Mouse (Mus musculus): ENCODE results near the gene Abca6. TPM values are rescaled to one million over a fixed set of nuclear protein-coding genes. Genes with fewer than 3 reads are reported as not detected.

Abca6 gene
- polyA plus RNA-seq (2012; rRNA removed), result 0.62 and 1.1 TPM in 2 replicates

- Histone ChIP-seq H3K4me3 (replicated peaks; ENCODE audit: insufficient read depth, low read depth, low read length) (no peak within 1 kb of the TSS), H3K4me1 (ENCODE audit: control insufficient read depth, insufficient read depth, low read length) (no peaks in the 10 kb centered on the region), H3K27me3 (ENCODE audit: control insufficient read depth, insufficient read depth, low read length) (no peaks in the 10 kb centered on the region), H3K27ac (ENCODE audit: insufficient read depth, low read length) (no peak within 1 kb of the TSS)
- WGBS, result 7% methylated on average over 8 of the region's 8 CpGs
- no peak for DNase-seq
- TF ChIP-seq CTCF (IDR thresholded peaks at IDR 0.05; ENCODE audit: borderline replicate concordance, insufficient read depth, low read depth, low read length) (no peak), POLR2A (IDR thresholded peaks at IDR 0.05; ENCODE audit: borderline replicate concordance, insufficient read depth, low read length) (no peak)
Measured at GRCm38 (mm10) chr11:110251534-110251933, at the start of gene Abca6. Abca6 (minus strand) TSS chr11:110251776.

- no peaks in the 10 kb centered on the region for H3K4me1 ChIP-seq (ENCODE audit: control insufficient read depth, insufficient read depth, low read length)
- no peak for TF ChIP-seq CTCF (IDR thresholded peaks at IDR 0.05; ENCODE audit: borderline replicate concordance, insufficient read depth, low read depth, low read length)
- TF ChIP-seq POLR2A (IDR thresholded peaks at IDR 0.05; ENCODE audit: borderline replicate concordance, insufficient read depth, low read length), result no peak
- no peak for DNase-seq
- no peak overlapping the region for H3K27ac ChIP-seq (ENCODE audit: insufficient read depth, low read length)
- no peaks in the 10 kb centered on the region for H3K27me3 ChIP-seq (ENCODE audit: control insufficient read depth, insufficient read depth, low read length)
- WGBS, result 65% methylated on average over 13 of the region's 13 CpGs
- no peak overlapping the region for H3K4me3 ChIP-seq (replicated peaks; ENCODE audit: insufficient read depth, low read depth, low read length)
Measured at GRCm38 (mm10) chr11:110297917-110298533, 46.4 kb upstream of the Abca6 start.

- no peak overlapping the region for H3K27ac ChIP-seq (ENCODE audit: insufficient read depth, low read length)
Measured at GRCm38 (mm10) chr11:110290586-110290985, 39.0 kb upstream of the Abca6 start.

DNA sequence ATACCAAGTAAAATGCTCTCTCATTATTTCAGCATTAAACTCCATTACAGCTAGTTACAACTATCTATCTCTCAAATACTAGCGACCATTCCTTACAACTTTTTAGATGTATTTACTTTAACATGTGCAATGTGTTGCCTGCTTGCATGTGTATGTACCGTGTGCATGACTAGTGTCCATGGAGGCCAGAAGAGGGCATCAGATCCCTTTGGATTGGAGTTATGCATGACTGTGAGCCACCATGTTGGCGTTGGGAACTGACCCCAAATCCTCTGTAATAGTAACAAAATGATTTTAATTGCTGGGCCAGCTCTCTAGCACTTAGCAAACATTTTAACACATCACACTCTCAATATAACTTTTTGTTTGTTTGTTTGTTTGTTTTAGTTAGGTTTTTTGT is 36.8 kb upstream of the Abca6 start:
- TF ChIP-seq CTCF (IDR thresholded peaks at IDR 0.05; ENCODE audit: borderline replicate concordance, insufficient read depth, low read depth, low read length) (no peak), POLR2A (IDR thresholded peaks at IDR 0.05; ENCODE audit: borderline replicate concordance, insufficient read depth, low read length) (no peak)
- WGBS, result 99% methylated on average over 3 of the region's 3 CpGs

More at GRCm38 (mm10) chr11:110290586-110290985, 39.0 kb upstream of the Abca6 start:
- Histone ChIP-seq H3K27me3 (ENCODE audit: control insufficient read depth, insufficient read depth, low read length) (no peaks in the 10 kb centered on the region), H3K4me3 (replicated peaks; ENCODE audit: insufficient read depth, low read depth, low read length) (no peak overlapping the region), H3K4me1 (ENCODE audit: control insufficient read depth, insufficient read depth, low read length) (peaks cover 7% of the 10 kb centered on the region; the same call in 1 of the 2 replicates)
- TF ChIP-seq POLR2A (IDR thresholded peaks at IDR 0.05; ENCODE audit: borderline replicate concordance, insufficient read depth, low read length) (no peak), CTCF (IDR thresholded peaks at IDR 0.05; ENCODE audit: borderline replicate concordance, insufficient read depth, low read depth, low read length) (no peak)
- no peak for DNase-seq
- 69% methylated on average over 2 of the region's 2 CpGs for WGBS

DNA sequence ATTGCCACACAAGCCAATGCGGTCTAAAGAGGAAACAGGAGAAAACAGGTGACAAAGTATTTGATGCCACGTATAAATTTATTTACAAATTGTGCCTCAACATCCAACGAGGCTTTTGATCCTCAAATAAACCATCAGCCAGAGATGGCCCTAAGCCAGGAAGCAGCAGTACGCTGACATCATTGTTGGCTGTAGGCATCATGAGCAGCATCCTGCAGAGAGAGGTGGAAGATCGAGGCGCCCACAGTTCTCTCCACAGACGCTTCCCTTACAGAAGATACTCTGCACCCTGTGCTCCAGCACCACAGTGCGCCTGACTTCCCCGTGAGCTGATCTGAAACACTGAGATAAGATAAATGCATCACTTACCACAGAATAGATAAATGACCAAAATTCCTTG is 36.1 kb upstream of the Abca6 start:
- Histone ChIP-seq H3K4me3 (replicated peaks; ENCODE audit: insufficient read depth, low read depth, low read length) (no peak overlapping the region), H3K27ac (ENCODE audit: insufficient read depth, low read length) (no peak overlapping the region), H3K4me1 (ENCODE audit: control insufficient read depth, insufficient read depth, low read length) (peaks cover 7% of the 10 kb centered on the region; the same call in 1 of the 2 replicates), H3K27me3 (ENCODE audit: control insufficient read depth, insufficient read depth, low read length) (no peaks in the 10 kb centered on the region)
- peak; percentile 63 to 71 for DNase-seq
- WGBS, result 14% methylated on average over 9 of the region's 9 CpGs
- no peak for TF ChIP-seq CTCF (IDR thresholded peaks at IDR 0.05; ENCODE audit: borderline replicate concordance, insufficient read depth, low read depth, low read length)
- TF ChIP-seq POLR2A (IDR thresholded peaks at IDR 0.05; ENCODE audit: borderline replicate concordance, insufficient read depth, low read length), result no peak

More for the DNA sequence above, 36.8 kb upstream of the Abca6 start:
- Histone ChIP-seq H3K4me1 (ENCODE audit: control insufficient read depth, insufficient read depth, low read length) (peaks cover 7% of the 10 kb centered on the region; the same call in 1 of the 2 replicates), H3K27me3 (ENCODE audit: control insufficient read depth, insufficient read depth, low read length) (no peaks in the 10 kb centered on the region), H3K4me3 (replicated peaks; ENCODE audit: insufficient read depth, low read depth, low read length) (no peak overlapping the region), H3K27ac (ENCODE audit: insufficient read depth, low read length) (no peak overlapping the region)
- DNase-seq, result no peak

GRCm38 (mm10) chr11:110286331-110286730 is 34.8 kb upstream of the Abca6 start:
- H3K27ac ChIP-seq (ENCODE audit: insufficient read depth, low read length), result no peak overlapping the region
- H3K27me3 ChIP-seq (ENCODE audit: control insufficient read depth, insufficient read depth, low read length), result no peaks in the 10 kb centered on the region
- no peak for DNase-seq
- H3K4me1 ChIP-seq (ENCODE audit: control insufficient read depth, insufficient read depth, low read length), result peaks cover 7% of the 10 kb centered on the region; the same call in 1 of the 2 replicates
- 91% methylated on average over 3 of the region's 3 CpGs for WGBS
- no peak overlapping the region for H3K4me3 ChIP-seq (replicated peaks; ENCODE audit: insufficient read depth, low read depth, low read length)
- TF ChIP-seq CTCF (IDR thresholded peaks at IDR 0.05; ENCODE audit: borderline replicate concordance, insufficient read depth, low read depth, low read length) (no peak), POLR2A (IDR thresholded peaks at IDR 0.05; ENCODE audit: borderline replicate concordance, insufficient read depth, low read length) (no peak)

DNA sequence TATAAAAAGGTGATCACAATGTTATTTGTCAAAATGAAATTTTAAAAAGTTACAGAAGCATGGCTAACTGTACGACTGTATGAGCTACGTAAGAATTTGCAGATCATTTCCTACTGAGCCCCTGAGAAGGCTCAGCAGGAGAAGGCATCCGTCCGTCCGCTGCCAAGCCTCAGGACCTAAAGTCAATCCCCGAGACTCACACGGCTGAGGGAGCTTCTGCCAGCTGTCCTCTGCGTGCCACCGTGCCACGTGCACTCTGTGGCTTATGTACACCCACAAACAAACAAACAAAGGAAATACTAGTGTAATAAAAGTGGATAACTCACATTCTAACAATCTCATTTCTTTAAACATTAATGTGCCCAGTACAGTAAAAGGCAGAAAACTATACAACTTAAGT is 33.3 kb upstream of the Abca6 start:
- WGBS, result 8% methylated on average over 10 of the region's 10 CpGs
- H3K27ac ChIP-seq (ENCODE audit: insufficient read depth, low read length), result no peak overlapping the region
- no peak for DNase-seq
- no peak overlapping the region for H3K4me3 ChIP-seq (replicated peaks; ENCODE audit: insufficient read depth, low read depth, low read length)
- H3K27me3 ChIP-seq (ENCODE audit: control insufficient read depth, insufficient read depth, low read length), result no peaks in the 10 kb centered on the region
- TF ChIP-seq POLR2A (IDR thresholded peaks at IDR 0.05; ENCODE audit: borderline replicate concordance, insufficient read depth, low read length) (no peak), CTCF (IDR thresholded peaks at IDR 0.05; ENCODE audit: borderline replicate concordance, insufficient read depth, low read depth, low read length) (no peak)
- H3K4me1 ChIP-seq (ENCODE audit: control insufficient read depth, insufficient read depth, low read length), result peaks cover 7% of the 10 kb centered on the region; the same call in 1 of the 2 replicates

DNA sequence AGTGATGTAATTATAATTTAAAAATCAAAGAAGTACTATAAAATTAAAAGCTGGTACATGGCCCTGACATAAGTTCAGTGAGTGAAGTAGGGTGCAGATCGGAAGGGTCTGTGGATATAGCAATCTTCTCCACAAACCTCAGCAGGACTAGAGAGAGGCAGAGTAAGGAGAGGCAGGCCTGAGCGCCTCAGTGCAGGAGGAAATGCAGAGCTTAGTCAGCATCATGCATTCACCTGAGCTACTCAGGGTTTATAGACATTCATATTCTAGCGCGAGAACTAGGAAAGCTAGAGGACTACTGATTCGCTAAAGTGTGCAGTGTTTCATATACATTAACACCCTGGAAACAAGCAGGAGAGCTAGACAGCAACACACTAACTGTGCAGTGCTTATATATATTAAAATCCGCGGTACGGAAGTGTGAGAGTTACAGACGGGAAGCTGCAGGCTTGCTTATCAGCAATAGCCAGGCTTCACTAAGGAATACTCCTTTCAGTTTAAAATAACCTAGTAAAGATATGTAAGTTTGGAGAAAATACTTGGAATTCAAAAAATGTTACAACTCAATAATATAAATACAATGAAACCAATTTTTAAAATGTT is 32.7 kb upstream of the Abca6 start:
- WGBS, result 81% methylated on average over 9 of the region's 9 CpGs
- no peak overlapping the region for H3K27ac ChIP-seq (ENCODE audit: insufficient read depth, low read length)
- H3K27me3 ChIP-seq (ENCODE audit: control insufficient read depth, insufficient read depth, low read length), result no peaks in the 10 kb centered on the region
- TF ChIP-seq POLR2A (IDR thresholded peaks at IDR 0.05; ENCODE audit: borderline replicate concordance, insufficient read depth, low read length) (no peak), CTCF (IDR thresholded peaks at IDR 0.05; ENCODE audit: borderline replicate concordance, insufficient read depth, low read depth, low read length) (no peak)
- no peak for DNase-seq
- no peak overlapping the region for H3K4me3 ChIP-seq (replicated peaks; ENCODE audit: insufficient read depth, low read depth, low read length)
- H3K4me1 ChIP-seq (ENCODE audit: control insufficient read depth, insufficient read depth, low read length), result peaks cover 7% of the 10 kb centered on the region; the same call in 1 of the 2 replicates

All from cerebellum, adult 2 months (tissue).